Mouse (Mus musculus) kidney, postnatal 4 days (tissue): ENCODE data around the gene Zfpm1.
A peak's percentile ranks its signal among the peaks of the same experiment; 100 is the strongest.

Experiments
- DNase-seq, 2 experiments: peaks; one replicate each; pipeline ENCODE4 v3.0.0; 2021; ENCODE audit warnings: mixed read lengths in 2 of 2

Gene Zfpm1

GRCm38 (mm10) chr8:122277204-122277995, 4.5 kb upstream of the Zfpm1 start:
- DNase-seq = peak; percentile 44 to 59

GRCm38 (mm10) chr8:122280156-122280555, 1.8 kb upstream of the Zfpm1 start:
- peak in 1 of 2 experiments; percentile 30 for DNase-seq

- DNase-seq = no peak
These were observed 1.2 kb upstream of the Zfpm1 start for GRCm38 (mm10) chr8:122280588-122281316.

GRCm38 (mm10) chr8:122281317-122282034, 465 bp upstream of the Zfpm1 start:
- peak; percentile 100 for DNase-seq

- DNase-seq = peak; percentile 46 to 66
These were observed 787 bp downstream of the Zfpm1 start for GRCm38 (mm10) chr8:122282501-122283355.

- DNase-seq = peak; percentile 75 to 85
These were observed 1.6 kb downstream of the Zfpm1 start for GRCm38 (mm10) chr8:122283356-122284202.

- DNase-seq = peak; percentile 69 to 77
These were observed 2.3 kb downstream of the Zfpm1 start for GRCm38 (mm10) chr8:122284203-122284658.

GRCm38 (mm10) chr8:122284659-122285261, 2.8 kb downstream of the Zfpm1 start:
- DNase-seq = peak; percentile 34 to 47

- DNase-seq = no peak
These were observed 3.8 kb downstream of the Zfpm1 start for GRCm38 (mm10) chr8:122285727-122286126.

GRCm38 (mm10) chr8:122286899-122287298, 5.0 kb downstream of the Zfpm1 start:
- DNase-seq = no peak

GRCm38 (mm10) chr8:122287742-122288141, 5.8 kb downstream of the Zfpm1 start:
- no peak for DNase-seq

- no peak for DNase-seq
These were observed 6.4 kb downstream of the Zfpm1 start for GRCm38 (mm10) chr8:122288344-122288743.

- no peak for DNase-seq
These were observed 9.1 kb downstream of the Zfpm1 start for GRCm38 (mm10) chr8:122291075-122291474.

- no peak for DNase-seq
These were observed 9.6 kb downstream of the Zfpm1 start for GRCm38 (mm10) chr8:122291549-122291948.

GRCm38 (mm10) chr8:122293484-122293883, 11.5 kb downstream of the Zfpm1 start:
- no peak for DNase-seq

- DNase-seq = peak; percentile 72 to 84
These were observed 12.3 kb downstream of the Zfpm1 start for GRCm38 (mm10) chr8:122294273-122294683.

GRCm38 (mm10) chr8:122295389-122295788, 13.4 kb downstream of the Zfpm1 start:
- DNase-seq = no peak

- DNase-seq = peak; percentile 69 to 81
These were observed 14.4 kb downstream of the Zfpm1 start for GRCm38 (mm10) chr8:122296173-122297001.

- DNase-seq = no peak
These were observed 17.8 kb downstream of the Zfpm1 start for GRCm38 (mm10) chr8:122299581-122300254.
